Mouse (Mus musculus) gastrocnemius, postnatal 25 days (tissue): ENCODE results near the gene Olfr91. TPM values are rescaled to one million over a fixed set of nuclear protein-coding genes. Genes with fewer than 3 reads are reported as not detected.

Experiments
- DNase-seq: peaks from one replicate; pipeline ENCODE4 v3.0.0; 2022
- total RNA-seq, 2 experiments: library from RNA; stranded (reverse); gene quantifications; 1 replicate in 1 of 2; 2 replicates in 1 of 2; pipeline ENCODE4 v1.2.3; 2021

Olfr91 gene
- total RNA-seq, 2 experiments from 2014 or later, result not detected

- no peak for DNase-seq
These were observed 36.6 kb downstream of the Olfr91 start for GRCm38 (mm10) chr17:37061435-37061834.

DNA sequence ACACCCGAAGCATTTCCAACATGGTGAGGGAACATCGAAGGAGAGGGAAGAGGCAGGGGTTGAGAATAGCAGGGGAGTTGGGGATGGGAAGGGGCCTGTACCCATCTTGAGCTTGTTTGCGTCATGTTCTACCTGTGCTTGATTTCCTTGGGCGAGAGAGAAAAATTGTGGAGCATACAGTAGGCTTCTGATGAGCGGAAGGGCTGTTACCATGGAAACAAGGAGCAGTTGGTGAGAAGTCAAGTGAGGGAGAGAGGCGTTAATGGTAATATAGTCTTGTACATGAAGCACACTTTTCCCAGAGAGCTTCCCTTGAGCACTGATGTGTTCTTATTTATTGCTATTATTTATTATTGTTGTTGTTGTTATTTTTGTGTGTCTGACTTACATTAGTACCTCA, 41.1 kb downstream of the Olfr91 start:
- no peak for DNase-seq

GRCm38 (mm10) chr17:37051745-37052144, 46.3 kb downstream of the Olfr91 start:
- DNase-seq, result no peak

DNA sequence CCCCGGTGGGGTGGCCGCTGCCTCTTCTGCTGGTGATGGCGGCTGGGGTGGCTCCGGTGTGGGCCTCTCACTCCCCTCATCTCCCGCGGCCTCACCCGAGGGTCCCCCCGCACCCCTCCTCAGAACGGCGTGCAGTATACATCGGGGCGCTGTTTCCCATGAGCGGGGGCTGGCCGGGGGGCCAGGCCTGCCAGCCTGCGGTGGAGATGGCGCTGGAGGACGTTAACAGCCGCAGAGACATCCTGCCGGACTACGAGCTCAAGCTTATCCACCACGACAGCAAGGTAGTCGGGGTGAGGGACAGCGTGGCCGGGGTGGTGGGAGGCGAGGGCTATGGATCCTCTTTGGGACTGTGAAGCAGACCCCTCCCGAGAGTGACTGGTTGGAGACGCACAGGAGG, 47.2 kb downstream of the Olfr91 start:
- no peak for DNase-seq

GRCm38 (mm10) chr17:37050399-37050798, 47.7 kb downstream of the Olfr91 start:
- DNase-seq, result peak; percentile 70

DNA sequence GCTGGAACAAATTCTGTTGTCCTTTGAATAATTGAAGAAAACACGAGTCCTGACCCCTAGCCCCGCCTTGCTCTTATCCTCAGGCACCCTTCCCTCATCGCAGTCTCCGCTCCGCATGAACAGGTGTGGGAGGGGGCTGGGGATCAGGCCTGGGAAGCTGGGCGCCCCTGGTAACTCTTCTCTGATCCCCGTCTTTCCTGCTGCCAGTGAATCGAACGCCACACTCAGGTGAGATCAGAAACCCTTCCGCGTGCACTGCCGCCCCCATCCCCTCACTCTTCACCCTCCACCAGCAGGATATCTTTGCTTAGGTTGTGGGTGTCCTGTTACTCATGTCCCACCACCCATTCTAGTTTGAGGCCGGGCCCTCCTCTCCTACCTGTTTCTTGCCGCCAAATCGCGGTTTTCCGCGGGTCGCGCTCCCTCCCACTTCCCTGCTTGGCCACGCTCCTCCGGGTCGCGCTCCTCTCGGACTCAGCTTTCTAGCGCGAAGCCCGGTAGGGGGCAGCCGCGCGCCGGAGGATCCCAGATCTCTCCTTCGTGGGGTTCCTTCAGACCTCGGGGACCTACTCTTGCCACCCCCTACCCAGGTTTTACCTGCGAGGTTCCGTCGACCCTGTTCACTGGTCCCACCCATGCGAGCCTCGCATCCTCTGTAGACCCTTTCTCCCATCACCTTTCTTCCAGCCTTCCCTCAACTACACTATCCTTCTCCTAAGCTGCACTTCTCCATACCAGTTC, 48.3 kb downstream of the Olfr91 start:
- peak; percentile 43 for DNase-seq

- DNase-seq, result no peak
These were observed 49.7 kb downstream of the Olfr91 start for GRCm38 (mm10) chr17:37048383-37048782.

GRCm38 (mm10) chr17:37047981-37048380, 50.1 kb downstream of the Olfr91 start:
- no peak for DNase-seq

- DNase-seq, result no peak
These were observed 50.6 kb downstream of the Olfr91 start for GRCm38 (mm10) chr17:37047332-37047976.

DNA sequence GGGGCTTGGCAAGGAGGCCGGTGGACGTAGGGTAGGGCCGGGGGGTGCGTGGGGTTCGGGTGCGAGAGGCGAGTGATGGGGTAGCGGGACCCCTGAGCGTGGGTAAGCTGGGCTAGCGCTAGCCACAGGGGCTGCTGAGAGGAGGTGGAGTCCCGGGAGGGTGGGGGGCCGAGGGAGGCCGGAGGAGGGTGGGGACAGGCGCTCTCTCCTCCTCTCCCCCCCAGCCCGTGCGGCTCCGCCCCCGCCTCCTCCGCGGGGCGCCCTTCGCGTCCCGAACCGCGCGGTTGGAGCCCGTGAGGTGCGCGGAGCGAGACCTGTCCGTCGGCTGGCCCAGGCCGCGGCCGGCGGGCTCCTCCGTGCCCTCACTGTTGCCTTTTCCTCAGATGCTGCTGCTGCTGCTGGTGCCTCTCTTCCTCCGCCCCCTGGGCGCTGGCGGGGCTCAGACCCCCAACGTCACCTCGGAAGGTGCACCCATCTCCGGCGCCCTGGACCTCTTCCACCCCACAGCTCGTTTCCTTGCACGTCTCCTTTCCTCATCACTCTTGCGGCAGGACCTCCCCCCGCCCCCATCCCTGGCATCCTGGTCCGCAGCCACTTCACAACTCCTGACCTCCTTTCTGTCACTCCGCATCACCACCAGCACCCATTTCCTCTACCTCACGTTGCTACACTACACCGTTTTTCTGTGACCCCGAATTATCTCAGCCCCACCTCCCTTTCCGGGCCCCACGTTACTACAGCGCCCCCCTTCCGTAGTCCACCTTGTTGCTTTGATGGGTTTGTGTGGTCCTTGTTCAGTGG, 51.6 kb downstream of the Olfr91 start:
- peak; percentile 64 for DNase-seq

DNA sequence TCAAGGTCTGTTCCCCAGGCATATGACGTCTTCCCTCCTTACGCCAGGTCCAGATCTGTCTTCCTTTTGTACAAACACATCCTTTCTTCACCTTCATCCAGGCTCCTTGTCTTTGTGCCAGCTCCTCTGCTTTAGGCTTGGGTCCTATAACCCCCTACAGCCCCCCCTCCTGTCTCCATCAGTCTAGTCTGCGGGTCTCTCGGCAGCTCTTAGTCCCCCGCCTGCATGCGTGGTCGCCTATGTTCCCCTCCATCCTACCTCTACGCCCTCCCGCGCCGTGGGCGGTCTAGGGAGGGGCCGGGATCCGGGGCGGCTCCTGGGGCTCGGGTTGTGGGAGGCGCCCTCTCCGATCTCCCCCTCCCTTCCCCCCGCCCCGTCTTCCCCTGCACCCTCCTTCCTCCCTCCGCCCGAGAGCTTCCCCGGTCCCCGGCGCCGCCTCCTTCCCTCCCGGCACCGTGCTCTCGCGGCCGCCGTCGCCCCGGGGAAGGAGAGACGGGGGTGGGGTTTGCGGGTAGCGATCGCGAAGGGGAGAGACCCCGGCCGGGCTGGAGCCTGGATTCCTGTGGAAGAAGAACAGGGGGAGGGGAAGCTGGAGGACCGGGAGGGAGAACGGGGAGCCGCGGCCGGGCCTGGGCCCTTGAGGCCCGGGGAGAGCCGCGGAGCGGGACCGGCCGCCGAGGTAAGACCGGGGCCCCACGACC, 52.3 kb downstream of the Olfr91 start, which contains the start of gene Gabbr1:
TSS of gene Gabbr1 (plus strand) at position 356 of the 701 bp plus-strand sequence.
- DNase-seq, result peak; percentile 84

GRCm38 (mm10) chr17:37044651-37045244, 53.3 kb downstream of the Olfr91 start:
- DNase-seq, result no peak

Other genes with a start within 250 kb of the Olfr91 start
- gene Trim15, start 231.1 kb downstream of the Olfr91 start, total RNA-seq, result not detected
- under 1 TPM in 1 of 2 experiments, not detected in 1; 0.16 TPM for gene Trim10, start 228.7 kb downstream of the Olfr91 start, total RNA-seq
- not detected for gene Trim40, start 208.2 kb downstream of the Olfr91 start, total RNA-seq
- gene Trim31, start 200.2 kb downstream of the Olfr91 start, total RNA-seq, result not detected
- under 1 TPM in 1 of 2 experiments, not detected in 1; 0.38 TPM for gene Rnf39, start 155.4 kb downstream of the Olfr91 start, total RNA-seq
- 10 to 100 TPM; 47.3 to 64.5 TPM for gene Ppp1r11, start 146.5 kb downstream of the Olfr91 start, total RNA-seq
- gene Znrd1, start 139.7 kb downstream of the Olfr91 start, total RNA-seq, result 10 to 100 TPM; 18.0 to 20.6 TPM
- gene Znrd1as, start 139.7 kb downstream of the Olfr91 start, total RNA-seq, result 10 to 100 TPM; 13.7 to 15.1 TPM
- not detected for gene 2410137M14Rik, start 117.0 kb downstream of the Olfr91 start, total RNA-seq
- gene H2-M5, start 108.7 kb downstream of the Olfr91 start, total RNA-seq, result not detected
- gene Zfp57, start 97.1 kb downstream of the Olfr91 start, total RNA-seq, result under 1 TPM; 0.78 to 0.82 TPM
- not detected for gene Mog, start 74.9 kb downstream of the Olfr91 start, total RNA-seq
- 10 to 100 TPM in 1 of 2 experiments, 1 to 10 TPM in 1; 8.8 to 11.0 TPM for gene Gabbr1, start 52.3 kb downstream of the Olfr91 start, total RNA-seq
- gene Olfr90, start 9.8 kb downstream of the Olfr91 start, total RNA-seq, result not detected
- not detected for gene Olfr92, start 21.8 kb upstream of the Olfr91 start, total RNA-seq
- gene Olfr93, start 63.2 kb upstream of the Olfr91 start, total RNA-seq, result not detected
- gene Ubd, start 95.6 kb upstream of the Olfr91 start, total RNA-seq, result not detected
- not detected for gene Olfr94, start 102.7 kb upstream of the Olfr91 start, total RNA-seq
- not detected for gene Olfr95, start 114.8 kb upstream of the Olfr91 start, total RNA-seq
- gene Olfr96, start 121.9 kb upstream of the Olfr91 start, total RNA-seq, result not detected
- gene Olfr97, start 139.1 kb upstream of the Olfr91 start, total RNA-seq, result not detected
- gene Olfr98, start 165.5 kb upstream of the Olfr91 start, total RNA-seq, result not detected
- gene H2-M3, start 171.9 kb upstream of the Olfr91 start, total RNA-seq, result 1 to 10 TPM in 1 of 2 experiments, under 1 TPM in 1; 0.99 to 1.3 TPM
- gene Olfr99, start 185.2 kb upstream of the Olfr91 start, total RNA-seq, result not detected
- not detected for gene Olfr101, start 206.0 kb upstream of the Olfr91 start, total RNA-seq
- gene Olfr102, start 218.8 kb upstream of the Olfr91 start, total RNA-seq, result not detected
- not detected for gene Olfr103, start 241.4 kb upstream of the Olfr91 start, total RNA-seq